Mouse (Mus musculus) retina, postnatal 7 days (tissue): ENCODE measurements around the gene Cdkl1.

Source experiments
- DNase-seq: peaks from one replicate; pipeline ENCODE4 v3.0.0-alpha.2; 2012; ENCODE audit warnings: low read depth, low spot score

The Cdkl1 gene

DNA sequence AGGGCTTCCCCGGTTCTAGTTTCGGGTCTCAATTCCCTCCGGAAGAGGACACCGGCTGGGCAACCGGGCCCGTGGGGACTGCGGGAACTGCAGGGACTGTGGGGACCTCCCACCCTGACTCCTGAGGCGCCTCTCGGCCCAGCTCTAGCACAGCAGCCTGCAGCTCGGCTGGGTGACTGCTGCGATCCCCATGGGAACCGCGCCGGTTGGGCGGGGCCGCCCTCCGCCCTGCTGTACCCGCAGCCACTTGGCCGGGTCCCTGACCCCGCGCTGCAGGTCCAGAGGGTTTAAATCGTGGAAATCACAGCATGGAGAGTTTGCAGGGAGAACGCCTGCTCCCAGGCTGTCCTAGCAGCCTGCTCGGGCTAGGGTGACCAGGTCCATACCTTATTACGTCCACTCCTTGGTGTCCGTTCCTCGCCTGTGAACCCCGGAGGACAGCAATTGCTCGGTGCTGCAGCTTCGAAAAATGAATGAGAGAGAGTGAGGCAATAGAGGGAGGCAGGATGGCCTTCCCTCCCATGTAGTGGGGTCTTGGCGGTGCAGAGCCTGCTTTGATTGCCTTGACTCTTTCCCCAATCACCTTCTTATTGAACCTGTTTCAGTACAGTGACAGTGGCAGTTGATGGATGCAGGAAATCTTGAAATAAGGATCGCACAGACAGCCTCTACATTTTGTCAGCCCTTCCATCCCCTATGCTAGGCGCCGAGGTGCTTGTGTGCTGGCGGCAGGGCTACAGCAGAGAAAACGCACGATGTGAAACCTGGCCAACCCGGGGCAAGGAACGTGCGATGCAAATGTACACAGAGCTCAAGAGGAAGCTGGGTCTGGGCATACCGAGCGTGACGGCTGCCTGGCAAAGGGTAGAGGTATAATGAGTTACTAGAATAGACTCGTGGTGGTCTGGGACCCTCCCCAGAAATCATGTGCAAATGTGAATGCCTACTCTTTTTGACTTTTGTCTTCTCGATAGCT is at the start of gene Cdkl1:
Gene Cdkl1 (minus strand): TSS at position 738 of the 976 bp plus-strand sequence.
- no peak for DNase-seq

DNA sequence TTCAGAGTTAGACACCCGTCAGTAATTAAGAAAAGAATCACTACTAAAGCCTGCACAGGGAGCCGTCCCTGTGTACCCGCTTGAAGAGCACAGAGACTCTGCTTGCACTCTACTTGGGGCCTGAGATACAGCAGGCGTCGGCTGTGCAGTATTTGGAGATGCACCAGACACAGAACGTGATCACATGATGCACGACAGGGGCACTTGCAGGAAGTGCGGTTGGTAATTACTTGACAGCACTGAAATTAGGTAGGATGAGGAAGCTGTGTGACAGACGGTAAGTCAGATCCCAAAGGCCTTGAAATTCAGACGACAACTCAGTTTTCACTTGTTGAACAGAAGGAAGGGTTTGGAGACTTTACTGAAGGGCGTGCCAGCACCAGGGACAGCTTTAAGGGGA is 47.3 kb upstream of the Cdkl1 start:
- no peak for DNase-seq

DNA sequence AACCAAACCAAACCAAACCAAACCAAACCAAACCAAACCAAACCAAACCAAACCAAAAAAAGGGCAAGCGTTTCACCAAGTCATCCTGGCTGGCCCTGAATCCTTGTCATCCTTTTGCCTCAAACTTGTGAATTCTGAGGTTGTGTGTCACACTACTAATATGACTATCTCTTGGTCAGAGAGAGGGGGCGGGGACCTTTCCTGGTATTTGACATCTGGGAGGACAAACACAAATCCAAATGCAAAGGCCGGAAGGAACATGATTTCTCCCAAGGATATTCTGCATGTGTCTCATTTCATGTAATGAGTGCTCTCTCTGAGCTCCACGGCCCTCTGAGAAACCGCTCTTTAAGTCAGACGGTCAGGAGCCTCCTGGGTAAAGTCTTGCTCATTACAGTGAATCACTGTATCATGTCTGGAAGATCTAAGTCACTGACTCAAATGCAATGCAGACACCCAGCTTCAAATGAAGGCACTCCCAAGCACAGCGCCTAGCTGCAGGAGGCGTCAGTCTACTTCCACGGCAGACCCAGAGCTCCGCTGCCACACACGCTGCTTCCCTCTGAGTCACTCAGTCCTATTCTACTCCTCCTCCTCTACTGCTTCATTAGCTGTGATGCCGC is 43.0 kb upstream of the Cdkl1 start:
- DNase-seq = no peak

DNA sequence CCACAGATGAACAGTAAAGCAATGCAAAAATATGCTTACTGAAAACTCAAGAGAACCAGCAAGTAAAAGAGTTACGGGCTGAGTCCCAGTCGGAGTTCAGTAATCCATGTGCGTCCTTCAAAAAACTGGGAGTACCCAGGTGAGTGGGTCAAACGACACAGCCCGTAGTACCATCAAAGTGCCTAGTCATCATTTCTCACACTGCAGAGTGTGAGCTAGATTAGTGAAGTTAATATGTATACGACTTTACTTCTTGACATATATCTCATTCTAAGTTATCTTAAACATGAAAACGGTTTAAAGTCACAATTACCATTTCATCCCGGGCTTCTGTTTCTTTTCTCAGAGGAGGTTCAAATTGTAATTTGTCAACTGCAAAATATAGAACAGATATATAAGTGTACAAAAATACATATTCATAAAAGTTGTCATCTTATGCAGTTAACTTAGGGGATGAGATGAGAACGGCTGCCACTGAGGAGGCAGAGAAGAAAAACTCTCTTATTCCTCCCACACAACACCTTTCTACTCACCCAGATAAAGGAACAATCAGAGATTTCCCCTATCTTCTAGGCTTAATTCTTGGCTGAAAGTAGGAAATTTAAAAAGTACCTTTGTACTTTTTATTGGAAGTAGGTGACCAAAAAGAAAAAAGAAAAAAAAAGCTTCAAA is 40.3 kb upstream of the Cdkl1 start:
- DNase-seq = no peak

DNA sequence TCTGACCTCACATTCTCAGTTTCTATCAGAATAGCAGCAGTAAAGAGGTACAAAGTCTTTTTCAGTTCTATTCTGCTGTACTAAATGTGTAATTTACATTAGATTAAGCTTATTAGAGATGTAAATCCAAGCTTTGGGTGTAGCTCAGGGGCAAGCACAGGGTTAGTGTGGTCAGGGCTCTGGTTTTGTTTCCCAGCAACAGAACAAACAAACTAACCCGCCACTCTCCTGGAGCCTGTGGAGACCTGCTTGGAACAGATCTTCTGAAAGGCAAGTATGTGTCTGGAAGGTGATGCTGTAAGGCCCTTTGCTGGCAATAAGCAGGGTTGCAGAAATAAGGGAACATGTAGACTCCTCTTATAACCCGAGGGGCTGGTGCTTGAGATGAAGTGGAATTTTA is 37.1 kb upstream of the Cdkl1 start:
- no peak for DNase-seq

DNA sequence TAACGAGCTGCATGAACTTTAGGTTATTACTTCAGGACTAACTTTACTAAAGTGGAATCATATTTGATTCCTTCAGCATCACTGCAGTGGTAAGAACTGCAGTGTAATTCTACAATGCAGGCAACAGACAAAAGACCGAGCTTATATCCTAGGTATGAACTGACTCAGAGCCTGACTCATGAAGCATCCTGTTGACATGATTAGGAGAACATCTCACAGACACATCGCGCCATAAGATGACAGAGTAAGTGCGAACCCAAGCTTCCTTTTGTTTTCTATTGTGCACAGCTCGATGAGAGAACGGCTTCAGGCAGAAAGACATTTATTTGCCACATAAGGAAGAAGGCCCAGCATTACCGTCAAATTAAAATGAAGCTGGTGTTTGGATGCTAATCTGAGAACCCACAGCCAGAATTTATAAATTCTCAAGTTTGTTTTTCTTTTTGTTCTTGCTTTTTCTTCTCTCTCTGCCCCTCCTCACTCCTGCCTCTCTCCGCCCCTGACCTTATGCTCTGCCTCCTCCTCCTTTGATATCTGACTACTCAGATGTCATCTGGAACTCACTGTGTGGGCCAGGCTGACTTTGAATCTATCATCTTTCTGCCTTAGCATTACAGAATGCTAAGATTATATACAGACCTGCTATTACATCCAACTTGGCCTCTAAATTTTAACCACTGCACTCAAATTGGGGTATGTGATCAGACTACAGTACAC is 34.0 kb upstream of the Cdkl1 start:
- DNase-seq = no peak

DNA sequence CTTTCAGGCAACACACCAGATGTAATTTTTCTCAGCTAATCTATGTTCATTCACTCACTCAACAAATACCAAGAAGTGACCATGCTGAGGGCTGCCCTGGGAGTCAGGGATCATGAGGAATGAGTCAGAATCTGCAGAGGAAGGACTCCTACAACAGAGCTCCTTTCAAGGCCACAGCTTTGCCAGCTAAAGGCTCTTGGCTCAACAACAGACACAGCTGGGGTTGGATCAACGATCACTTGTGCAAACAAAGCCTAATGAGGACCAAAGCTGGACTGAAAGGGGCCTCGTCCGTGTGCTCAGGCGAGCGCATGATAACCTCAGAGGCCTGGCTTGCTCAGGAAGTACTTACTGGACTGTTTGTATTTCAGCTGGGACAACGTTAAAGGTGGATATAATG is 23.2 kb upstream of the Cdkl1 start:
- no peak for DNase-seq

DNA sequence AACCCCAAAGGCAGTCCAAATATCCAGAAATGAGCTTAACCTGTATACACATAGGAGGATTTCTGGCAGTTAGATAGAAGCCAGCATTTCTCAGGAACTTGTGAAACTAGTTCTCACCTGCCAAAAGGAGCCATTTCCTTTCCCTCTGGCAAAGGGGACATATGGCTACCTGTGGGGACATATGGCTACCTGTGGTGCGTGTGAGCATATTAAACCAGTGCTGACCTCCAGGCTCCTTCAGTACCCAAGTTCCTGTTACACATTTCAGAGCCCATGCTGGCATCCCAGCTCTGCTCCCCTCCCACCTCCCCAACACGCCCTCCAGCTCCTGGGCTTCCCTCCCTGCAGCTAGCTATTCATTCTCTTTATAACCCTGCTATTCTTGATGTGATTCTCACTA is 22.5 kb upstream of the Cdkl1 start:
- DNase-seq = no peak

DNA sequence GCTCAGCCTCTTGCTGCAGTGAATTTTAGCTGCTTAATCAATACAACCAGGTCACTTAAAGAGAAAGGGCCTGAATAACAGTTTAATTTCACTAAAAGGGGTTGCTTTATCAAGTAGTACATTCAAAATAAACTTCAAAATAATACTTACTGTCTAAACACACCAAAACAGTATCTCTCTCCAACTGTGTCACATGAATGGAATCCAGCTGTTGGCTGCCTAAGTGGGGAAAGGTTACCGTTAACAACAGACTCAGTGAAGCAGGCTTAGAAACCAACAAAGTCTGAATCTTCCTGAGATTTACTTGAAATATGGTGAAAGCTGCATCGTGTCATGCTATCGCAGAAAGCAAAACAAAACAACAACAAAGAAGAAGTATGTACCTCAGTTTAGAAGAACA is 21.9 kb upstream of the Cdkl1 start:
- DNase-seq = no peak

DNA sequence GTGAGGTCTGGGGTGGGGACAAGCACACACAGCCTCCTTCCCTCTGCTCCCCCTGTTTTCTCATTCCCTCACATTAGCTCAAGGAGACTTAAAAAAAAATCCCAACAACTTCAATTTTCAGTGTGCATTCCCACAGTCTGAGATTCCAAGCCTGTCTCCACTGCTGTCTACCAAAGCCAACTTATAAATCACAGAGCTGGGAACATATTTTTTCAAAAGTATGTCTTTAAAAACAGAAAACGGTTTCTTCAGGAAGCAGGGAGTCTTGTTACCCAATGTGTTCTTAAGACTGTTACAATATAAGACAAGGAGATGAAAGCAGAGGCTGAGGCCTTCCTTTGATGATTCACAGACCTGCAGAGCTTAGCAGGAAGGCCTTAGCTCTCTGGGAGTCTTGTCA is 20.9 kb upstream of the Cdkl1 start:
- DNase-seq = no peak

DNA sequence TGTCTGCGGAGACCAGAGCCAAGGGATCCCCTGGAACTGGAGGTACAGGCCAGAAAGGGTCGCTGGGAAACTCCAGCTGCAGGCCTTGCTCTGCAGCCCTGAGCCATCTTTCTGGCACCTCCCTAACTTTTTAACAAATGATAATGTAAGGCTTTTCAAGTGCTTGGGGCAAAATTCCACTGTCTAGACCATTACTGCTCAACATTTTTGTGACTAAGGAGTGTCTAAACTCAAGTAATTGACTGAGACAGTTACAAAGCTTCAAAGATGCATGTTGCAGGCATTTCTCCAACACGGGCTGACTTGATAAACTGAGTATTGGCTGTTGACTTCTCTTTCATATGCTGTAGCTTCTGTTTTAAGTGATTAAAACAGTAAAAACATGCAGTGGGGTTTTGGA is 18.4 kb upstream of the Cdkl1 start:
- no peak for DNase-seq

DNA sequence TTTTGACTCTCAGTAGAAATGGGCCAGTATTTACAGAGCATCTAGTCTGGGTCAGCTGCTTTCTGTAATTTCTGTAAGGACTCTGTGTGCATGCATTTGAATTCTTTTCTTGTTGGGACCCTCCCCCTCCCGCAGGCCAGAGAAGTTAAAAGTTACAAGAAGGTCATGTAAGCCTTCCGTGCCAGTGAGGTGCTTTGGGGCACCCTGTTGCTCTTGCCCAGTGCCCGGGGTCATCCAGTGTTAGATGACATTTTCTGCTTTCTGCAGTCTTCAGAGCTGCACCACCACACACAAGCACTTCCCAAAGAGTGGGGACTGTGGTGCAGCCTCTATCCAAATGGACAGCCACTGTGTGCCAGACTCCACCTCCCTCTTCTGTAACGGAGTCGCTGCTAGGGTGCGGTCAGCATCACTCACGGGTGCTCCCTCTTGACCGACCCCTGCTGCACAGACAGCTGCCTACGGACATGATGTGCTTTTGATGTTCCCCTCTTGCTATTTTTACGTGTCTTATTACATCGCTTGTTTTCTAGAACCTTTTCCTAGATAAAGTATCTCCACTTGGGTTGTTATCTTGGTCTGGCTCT is 16.4 kb upstream of the Cdkl1 start:
- no peak for DNase-seq

DNA sequence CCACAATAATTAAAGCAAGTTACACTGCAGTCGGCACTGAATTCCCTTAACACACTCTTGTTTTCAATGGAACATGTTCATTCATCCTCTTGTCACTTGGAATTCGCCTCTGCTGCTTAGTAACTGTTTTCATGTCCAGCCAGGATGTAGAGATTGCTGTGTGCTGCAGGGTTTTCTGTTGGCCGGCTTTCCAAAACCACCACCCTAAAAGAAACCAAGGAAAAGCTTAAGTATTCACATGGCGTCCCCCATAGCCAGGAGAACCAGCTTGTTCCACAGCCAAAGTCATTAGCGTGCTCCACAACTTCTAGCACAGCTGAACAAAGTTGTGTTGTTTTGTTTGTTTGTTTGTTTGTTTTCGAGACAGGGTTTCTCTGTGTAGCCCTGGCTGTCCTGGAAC is 14.1 kb upstream of the Cdkl1 start:
- no peak for DNase-seq

DNA sequence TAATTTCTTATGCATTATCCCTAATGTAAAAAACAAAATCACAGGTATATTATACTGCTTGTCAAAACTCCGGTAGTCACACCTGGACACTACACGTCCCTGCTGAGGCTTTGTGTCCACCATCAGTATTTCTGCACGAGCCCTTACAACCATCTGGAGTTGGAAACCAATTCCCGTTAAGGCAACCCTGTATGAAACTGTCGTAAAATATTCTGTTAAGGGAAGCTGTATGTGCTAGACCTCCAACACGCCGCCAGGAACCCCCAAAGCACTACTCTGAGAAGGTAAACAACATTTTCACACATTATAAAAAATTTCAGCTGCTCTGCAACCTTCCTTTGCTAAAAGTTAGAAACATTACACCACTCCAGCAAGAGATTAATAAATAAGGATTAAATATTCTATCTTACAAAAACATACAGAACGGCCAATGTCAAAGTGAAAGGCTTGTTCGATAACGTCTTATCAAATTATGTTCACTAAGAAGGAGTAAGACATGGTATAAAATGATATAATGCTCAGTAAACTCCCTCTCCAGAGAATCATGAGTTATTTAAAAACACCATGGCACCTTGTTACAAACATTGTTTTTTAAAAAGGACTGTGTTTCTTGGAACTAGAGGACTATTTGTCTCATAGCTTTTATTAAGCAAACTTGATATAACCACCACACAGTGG is 13.5 kb upstream of the Cdkl1 start:
- no peak for DNase-seq

DNA sequence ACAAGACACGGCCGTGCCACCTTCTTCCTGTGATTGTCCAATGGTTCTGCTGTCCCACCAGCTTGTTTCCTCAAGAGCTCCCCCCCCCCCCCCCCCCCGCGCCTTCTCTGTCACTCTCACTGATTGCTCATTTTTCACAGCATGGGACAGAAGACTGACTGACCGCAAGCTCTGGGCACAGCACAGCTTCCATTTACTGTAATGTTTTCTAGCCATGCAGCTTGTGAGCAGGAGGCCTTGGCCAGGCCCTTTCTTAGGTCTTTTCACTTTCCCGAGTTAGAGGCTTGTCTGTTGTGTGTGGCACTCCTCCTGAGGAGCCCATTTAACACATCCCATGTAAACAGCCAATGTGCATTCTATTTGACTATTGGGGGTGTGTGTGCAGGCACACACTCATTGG is 12.1 kb upstream of the Cdkl1 start:
- DNase-seq = no peak

DNA sequence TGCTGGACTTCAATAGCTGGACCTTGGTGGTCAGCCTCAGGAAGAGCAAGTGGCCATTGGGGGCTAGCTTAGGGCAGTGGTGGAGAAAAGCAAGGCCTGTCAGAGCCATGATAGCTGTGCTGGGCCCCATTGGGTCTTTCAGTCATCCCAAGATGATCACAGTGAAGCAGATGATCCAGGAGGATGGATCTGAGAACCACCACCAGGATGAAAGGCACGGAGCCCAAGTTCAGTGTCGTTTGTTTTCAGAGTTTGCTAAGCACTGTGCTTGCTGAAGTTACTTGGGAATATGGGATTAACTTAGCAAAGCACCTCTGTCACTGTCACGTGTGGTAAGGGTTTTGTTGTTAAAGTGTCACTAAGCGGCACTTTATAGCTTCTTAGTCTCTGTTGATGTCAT is 9.5 kb upstream of the Cdkl1 start:
- DNase-seq = no peak

DNA sequence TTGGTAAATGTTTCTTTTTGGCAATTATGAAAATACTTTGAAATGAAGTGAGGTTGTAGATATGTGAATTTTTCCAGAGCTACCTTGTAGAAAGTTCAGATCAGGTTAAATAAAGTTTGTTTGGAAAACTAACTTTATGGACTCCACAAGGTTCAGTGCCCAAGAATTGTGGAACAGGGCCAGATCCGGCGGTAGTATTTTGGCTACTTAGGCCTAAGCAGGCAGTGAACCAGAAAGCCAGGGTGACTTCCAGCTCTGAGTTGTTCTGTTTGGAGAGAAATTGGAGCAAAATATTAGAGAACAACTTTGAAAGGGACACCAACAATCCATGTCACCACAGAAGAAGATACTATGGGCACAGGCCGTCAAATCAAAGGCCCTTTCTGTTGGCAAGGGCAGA is 5.2 kb upstream of the Cdkl1 start:
- no peak for DNase-seq

DNA sequence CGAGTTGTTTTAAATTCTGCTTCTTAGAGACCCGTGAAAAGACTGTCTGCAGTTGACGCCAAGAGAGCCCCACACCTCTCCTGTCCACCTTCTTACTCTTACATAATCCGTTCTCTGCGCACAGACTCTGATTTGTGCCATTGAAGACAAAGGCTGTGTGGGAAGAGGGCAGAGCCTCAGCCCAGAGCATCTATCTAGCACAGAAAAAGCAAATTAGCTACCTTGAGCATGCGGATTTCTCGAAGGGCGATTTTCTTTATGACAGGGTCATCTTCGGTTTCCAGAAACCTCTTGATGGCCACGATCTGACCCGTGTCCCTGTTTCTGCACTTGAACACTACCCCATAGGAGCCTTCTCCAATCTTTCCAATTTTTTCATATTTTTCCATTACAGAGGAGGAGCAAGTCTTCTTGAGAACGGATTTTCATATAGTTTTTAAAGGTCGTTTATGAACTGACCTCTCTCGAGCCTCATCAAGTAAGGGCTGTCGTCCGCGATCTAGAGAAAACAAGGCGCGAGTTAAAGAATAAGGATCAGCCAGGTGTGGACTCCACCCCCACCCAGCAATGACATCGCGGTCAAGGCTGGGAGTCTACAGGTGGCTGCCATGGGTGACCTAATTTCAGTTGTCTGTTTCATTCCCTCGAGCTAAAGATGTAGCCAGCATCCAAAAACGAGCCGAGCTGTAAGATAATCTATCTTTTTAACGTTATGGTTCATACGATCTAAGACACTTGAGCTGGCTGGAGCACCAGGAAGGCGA is 1.1 kb downstream of the Cdkl1 start:
- DNase-seq = no peak

DNA sequence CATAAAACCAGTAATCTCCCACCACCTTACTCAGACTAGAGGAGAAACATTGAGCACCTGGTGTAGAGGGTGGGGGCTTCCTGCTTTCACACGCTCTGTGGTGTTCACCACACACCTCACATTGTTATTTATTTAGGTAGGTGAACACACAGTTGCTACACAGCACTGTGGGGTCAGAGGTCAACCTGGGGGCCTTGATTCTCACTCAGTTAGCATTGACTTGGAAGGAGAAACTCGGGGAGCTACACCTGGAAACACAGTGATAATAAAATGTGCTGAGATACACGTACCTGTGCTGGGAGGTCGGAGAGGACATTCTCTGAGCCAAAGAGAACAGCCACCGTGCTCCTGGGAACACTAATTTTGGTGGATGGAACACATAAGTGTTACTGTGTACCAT is 2.7 kb downstream of the Cdkl1 start:
- DNase-seq = no peak

DNA sequence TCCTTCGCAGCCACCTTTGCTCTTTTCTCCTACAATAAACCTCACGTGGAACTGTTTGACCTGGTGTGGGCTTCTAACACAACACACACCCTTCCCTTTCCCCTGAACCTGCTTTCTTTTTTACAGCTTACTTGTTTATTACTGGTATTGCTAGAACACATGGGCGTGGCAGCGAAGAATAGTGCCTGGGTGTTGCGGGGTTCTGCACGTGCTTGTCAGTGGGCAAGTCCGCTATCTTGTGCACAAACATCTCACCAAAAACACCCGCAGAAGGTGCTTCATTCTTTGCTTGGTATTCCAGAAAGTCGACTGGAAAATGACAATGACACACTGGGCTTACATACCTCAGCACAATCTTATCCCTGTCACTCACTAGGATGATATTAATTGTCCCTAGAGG is 5.6 kb downstream of the Cdkl1 start:
- DNase-seq = no peak
